Mouse (Mus musculus) CH12.LX (cell line): ENCODE data around the gene Mest. TPM values are rescaled to one million over a fixed set of nuclear protein-coding genes. Genes with fewer than 3 reads are reported as not detected.

ENCODE experiments used
- DNase-seq: peaks from one replicate; pipeline ENCODE4 v3.0.0-alpha.2; 2013; ENCODE audit errors: extremely low read depth
- H3K27ac ChIP-seq: 2 replicates; pipeline ENCODE4 v1.5.1; 2012; ENCODE audit warnings: low read depth, mild to moderate bottlenecking, control low read depth, moderate library complexity; ENCODE audit not compliant: insufficient read depth
- H3K27me3 ChIP-seq: replicated peaks from 2 replicates; pipeline ENCODE3; 2012; ENCODE audit warnings: inconsistent platforms
- H3K36me3 ChIP-seq, 2 experiments: replicated peaks in 1 of 2; 2 replicates each; pipeline versions ENCODE3 to v1.6.1; 2012; ENCODE audit warnings: inconsistent platforms in 1 of 2, low read length in 1 of 2, mild to moderate bottlenecking in 1 of 2, mixed read lengths in 1 of 2, moderate library complexity in 1 of 2; ENCODE audit not compliant: control insufficient read depth in 1 of 2, insufficient read depth in 1 of 2
- H3K4me1 ChIP-seq, 2 experiments: 2 replicates each; pipeline ENCODE4 v1.6.1; 2012; ENCODE audit warnings: inconsistent platforms in 1 of 2, moderate library complexity in 1 of 2; ENCODE audit not compliant: insufficient read depth in 2 of 2, control insufficient read depth in 1 of 2
- H3K4me2 ChIP-seq: 2 replicates; pipeline ENCODE4 v1.6.1; 2012; ENCODE audit warnings: low read depth, mild to moderate bottlenecking, control low read depth; ENCODE audit not compliant: poor library complexity, insufficient read depth, severe bottlenecking
- H3K4me3 ChIP-seq, 3 experiments: fragments of 150-350 bp in 1 of 3; sonication (generic) in 1 of 3; replicated peaks in 1 of 3; 2 replicates each; pipeline versions ENCODE3 to v1.5.1; 2011 to 2012; ENCODE audit warnings: low read depth in 2 of 3, low read length in 2 of 3, mild to moderate bottlenecking in 2 of 3, moderate library complexity in 2 of 3, control low read depth in 1 of 3, improper control_type of control experiment in 1 of 3, inconsistent platforms in 1 of 3, mixed read lengths in 1 of 3; ENCODE audit not compliant: poor library complexity in 1 of 3
- H3K79me2 ChIP-seq: replicated peaks from 2 replicates; pipeline ENCODE4 v1.6.1; 2012; ENCODE audit warnings: mild to moderate bottlenecking, moderate library complexity; ENCODE audit not compliant: control insufficient read depth, poor library complexity, insufficient read depth, severe bottlenecking; ENCODE audit errors: extremely low read depth
- H3K9ac ChIP-seq: 2 replicates; pipeline ENCODE4 v1.6.1; 2012; ENCODE audit warnings: low read depth, mild to moderate bottlenecking, control low read depth, moderate library complexity; ENCODE audit not compliant: insufficient read depth
- H3K9me3 ChIP-seq: replicated peaks from 2 replicates; pipeline ENCODE3; 2012; ENCODE audit warnings: low read length, inconsistent platforms, mixed read lengths
- BHLHE40 ChIP-seq: IDR thresholded peaks from 2 replicates; pipeline ENCODE4 v1.6.1; 2011; ENCODE audit warnings: mild to moderate bottlenecking, low read depth, low read length, improper control_type of control experiment
- CHD2 ChIP-seq: IDR thresholded peaks from 2 replicates; pipeline ENCODE4 v1.6.1; 2011; ENCODE audit warnings: low read length, improper control_type of control experiment
- CTCF ChIP-seq, 2 experiments: IDR thresholded peaks in 1 of 2; conservative IDR thresholded peaks in 1 of 2; 2 replicates each; pipeline ENCODE4 v1.5.1; 2011 to 2012; ENCODE audit warnings: low read depth in 2 of 2, low read length in 2 of 2, improper control_type of control experiment in 1 of 2, inconsistent platforms in 1 of 2, mild to moderate bottlenecking in 1 of 2, moderate library complexity in 1 of 2
- ETS1 ChIP-seq: conservative IDR thresholded peaks from 2 replicates; pipeline ENCODE4 v1.6.1; 2012; ENCODE audit warnings: low read depth, mild to moderate bottlenecking, inconsistent platforms, low read length, improper control_type of control experiment, moderate library complexity
- GABPA ChIP-seq: IDR thresholded peaks from 2 replicates; pipeline ENCODE4 v1.6.1; 2012; ENCODE audit warnings: low read depth, low read length, improper control_type of control experiment, inconsistent platforms; ENCODE audit not compliant: insufficient replicate concordance
- HCFC1 ChIP-seq: IDR thresholded peaks from 2 replicates; pipeline ENCODE4 v1.6.1; 2012; ENCODE audit warnings: low read depth, mild to moderate bottlenecking, inconsistent platforms, low read length, improper control_type of control experiment
- KAT2A ChIP-seq: IDR thresholded peaks from 2 replicates; pipeline ENCODE4 v1.6.1; 2012; ENCODE audit warnings: low read length, improper control_type of control experiment, inconsistent platforms; ENCODE audit not compliant: insufficient replicate concordance
- MAFK ChIP-seq: IDR thresholded peaks from 2 replicates; pipeline ENCODE4 v1.6.1; 2011; ENCODE audit warnings: low read length, improper control_type of control experiment; ENCODE audit not compliant: insufficient replicate concordance
- MAX ChIP-seq: IDR thresholded peaks from 2 replicates; pipeline ENCODE4 v1.6.1; 2011; ENCODE audit warnings: low read length, improper control_type of control experiment
- MAZ ChIP-seq: IDR thresholded peaks from 2 replicates; pipeline ENCODE4 v1.6.1; 2012; ENCODE audit warnings: low read depth, mild to moderate bottlenecking, inconsistent platforms, low read length, improper control_type of control experiment, moderate library complexity
- MEF2A ChIP-seq: IDR thresholded peaks from 2 replicates; pipeline ENCODE4 v1.6.1; 2014; ENCODE audit warnings: low read depth, mild to moderate bottlenecking, inconsistent platforms, low read length, improper control_type of control experiment, borderline replicate concordance
- MXI1 ChIP-seq: IDR thresholded peaks from 2 replicates; pipeline ENCODE4 v1.6.1; 2011; ENCODE audit warnings: mild to moderate bottlenecking, low read depth, low read length, improper control_type of control experiment
- NELFE ChIP-seq: IDR thresholded peaks from 2 replicates; pipeline ENCODE4 v1.6.1; 2011; ENCODE audit warnings: low read depth, low read length, improper control_type of control experiment
- PAX5 ChIP-seq: IDR thresholded peaks from 2 replicates; pipeline ENCODE4 v1.6.1; 2012; ENCODE audit warnings: low read length, inconsistent platforms, mixed read lengths
- POLR2A ChIP-seq: IDR thresholded peaks from 2 replicates; pipeline ENCODE4 v1.6.1; 2011; ENCODE audit warnings: low read depth, mild to moderate bottlenecking, improper control_type of control experiment, low read length
- POLR2AphosphoS2 ChIP-seq: IDR thresholded peaks from 2 replicates; pipeline ENCODE4 v1.6.1; 2011; ENCODE audit warnings: low read depth, low read length, improper control_type of control experiment
- RCOR1 ChIP-seq: conservative IDR thresholded peaks from 2 replicates; pipeline ENCODE4 v1.6.1; 2012; ENCODE audit warnings: low read depth, mild to moderate bottlenecking, inconsistent platforms, low read length, improper control_type of control experiment
- SMC3 ChIP-seq: IDR thresholded peaks from 2 replicates; pipeline ENCODE4 v1.6.1; 2011; ENCODE audit warnings: low read depth, low read length, improper control_type of control experiment
- UBTF ChIP-seq: IDR thresholded peaks from 2 replicates; pipeline ENCODE4 v1.6.1; 2012; ENCODE audit warnings: low read depth, mild to moderate bottlenecking, inconsistent platforms, low read length, improper control_type of control experiment, moderate library complexity
- USF1 ChIP-seq: IDR thresholded peaks from 2 replicates; pipeline ENCODE4 v1.6.1; 2014; ENCODE audit warnings: low read depth, mild to moderate bottlenecking, inconsistent platforms, low read length, improper control_type of control experiment
- USF2 ChIP-seq: conservative IDR thresholded peaks from 2 replicates; pipeline ENCODE4 v1.6.1; 2011; ENCODE audit warnings: low read depth, low read length, improper control_type of control experiment
- ZMIZ1 ChIP-seq: IDR thresholded peaks from 2 replicates; pipeline ENCODE4 v1.6.1; 2012; ENCODE audit warnings: low read depth, mild to moderate bottlenecking, inconsistent platforms, low read length, improper control_type of control experiment
- dilution Hi-C: fragments of 300-500 bp; cut with MboI; formaldehyde crosslinking; loops from 2 replicates; pipeline ENCODE4 v1.14.3; 2020; ENCODE audit warnings: low sequenced_read_pairs; ENCODE audit not compliant: extremely low pct_unique_long_range_greater_than_20kb, extremely low pct_ligation_motif_present
- in situ Hi-C: fragments of 300-500 bp; cut with MboI; formaldehyde crosslinking; loops from 3 replicates; pipeline ENCODE4 v1.14.3; 2019; ENCODE audit warnings: low sequenced_read_pairs, low pct_ligation_motif_present, low pct_unique_long_range_greater_than_20kb, mixed read lengths
- polyA plus RNA-seq: library from polyadenylated mRNA; unstranded; fragments of >175 nt; gene quantifications from 2 replicates; pipeline ENCODE4 v1.2.1, GENCODE M21; 2012; ENCODE audit warnings: low read depth; ENCODE audit not compliant: insufficient read length
- total RNA-seq, 2 experiments: library from RNA; depleted of rRNA; stranded (reverse); fragments of 300-350 nt in 1 of 2; fragments of >200 nt in 1 of 2; gene quantifications; 2 replicates each; pipeline ENCODE4 v1.2.3; 2012 to 2014

Mest gene
- total and polyA plus RNA-seq, 3 experiments: 0.13 TPM; not detected in 2

DNA sequence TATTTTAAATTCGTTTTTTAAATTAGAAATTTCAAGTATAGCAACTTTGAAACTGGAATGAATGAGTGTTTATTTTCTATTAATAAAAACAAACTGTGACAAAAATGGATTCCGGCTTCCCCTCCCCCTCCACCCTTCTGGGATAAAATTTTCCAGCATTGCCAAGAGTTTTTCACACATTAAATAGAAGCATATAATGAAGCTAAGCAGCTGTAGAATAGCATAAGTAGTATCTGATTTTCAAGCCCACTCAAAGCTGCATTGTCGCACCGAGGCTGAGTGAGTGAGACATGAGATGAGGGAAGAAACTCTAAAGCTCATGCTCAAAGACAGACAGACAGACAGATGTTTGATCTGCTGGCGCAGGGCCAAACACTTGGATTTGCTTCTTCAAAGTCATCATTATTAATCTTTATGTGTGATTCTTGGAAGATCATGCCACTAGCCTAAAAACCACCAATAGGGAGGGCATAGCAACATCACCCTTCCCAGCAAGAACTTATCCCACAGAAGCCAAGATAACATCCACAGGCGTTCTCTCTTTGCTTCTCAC is 25.1 kb downstream of the Mest start:
- H3K79me2 ChIP-seq: no peaks in the 10 kb centered on the region
- dilution Hi-C loops: no loop called here
- H3K9me3 ChIP-seq: no peaks in the 10 kb centered on the region
- in situ Hi-C loops: no loop called here
- H3K27ac ChIP-seq: no peak overlapping the region
- TF ChIP-seq USF1 (no peak), POLR2AphosphoS2 (no peak), PAX5 (no peak), MAZ (no peak), USF2 (no peak), RCOR1 (no peak), MEF2A (no peak)
- no peaks in the 10 kb centered on the region for H3K27me3 ChIP-seq
- no peaks in the 10 kb centered on the region; a peak in 1 of 4 replicates for H3K4me1 ChIP-seq
- no peak overlapping the region for H3K4me2 ChIP-seq
- H3K9ac ChIP-seq: no peak overlapping the region
- H3K36me3 ChIP-seq: peaks cover 6 to 47% of the 10 kb centered on the region in 2 experiments
- no peak for DNase-seq
- no peak overlapping the region for H3K4me3 ChIP-seq

DNA sequence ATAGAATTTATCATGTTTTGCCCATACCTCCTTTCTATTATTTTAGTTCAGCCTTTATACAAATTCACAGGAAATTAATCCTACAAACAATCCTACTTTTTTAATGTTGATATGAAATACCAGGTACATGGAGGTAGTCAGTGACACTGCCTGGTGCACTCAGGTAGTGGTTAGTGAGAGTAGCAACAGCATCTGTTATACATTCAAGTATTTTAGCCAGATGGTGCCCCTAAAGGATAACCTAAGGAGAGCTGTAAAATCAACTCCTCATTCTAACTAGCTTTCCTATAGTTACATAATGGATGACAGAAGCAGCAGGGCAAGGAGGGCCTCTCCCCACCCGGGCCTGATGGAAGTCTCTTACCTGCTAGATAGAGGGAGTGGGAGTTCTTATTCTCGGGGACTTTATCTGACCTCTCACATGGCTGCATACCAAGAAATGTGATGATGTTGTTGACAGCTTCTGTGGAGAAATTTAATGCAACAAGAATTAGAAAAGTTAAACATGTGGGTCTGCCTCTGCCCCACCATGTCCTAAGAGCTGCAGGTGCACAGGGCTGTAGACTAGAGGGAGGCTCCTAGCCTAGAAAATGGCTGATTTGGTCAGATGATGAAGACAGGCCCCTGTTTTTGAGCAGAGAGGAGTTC is 25.8 kb downstream of the Mest start:
- H3K27me3 ChIP-seq: no peaks in the 10 kb centered on the region
- no peaks in the 10 kb centered on the region; a peak in 1 of 4 replicates for H3K4me1 ChIP-seq
- dilution Hi-C loops (no loop called here), in situ Hi-C loops (no loop called here)
- H3K27ac ChIP-seq: no peak overlapping the region
- no peak overlapping the region for H3K4me3 ChIP-seq
- H3K9ac ChIP-seq: no peak overlapping the region
- DNase-seq: no peak
- H3K79me2 ChIP-seq: no peaks in the 10 kb centered on the region
- peaks cover 6 to 43% of the 10 kb centered on the region in 2 experiments for H3K36me3 ChIP-seq
- H3K4me2 ChIP-seq: no peak overlapping the region
- no peak for TF ChIP-seq MAFK
- TF ChIP-seq GABPA: no peak
- no peak for TF ChIP-seq CTCF (conservative IDR thresholded peaks at IDR 0.05 in 1 of 2, IDR thresholded peaks at IDR 0.05 in 1 of 2; ENCODE audit: low read depth in 2 of 2, low read length in 2 of 2)
- no peak for TF ChIP-seq ZMIZ1
- TF ChIP-seq KAT2A: no peak
- TF ChIP-seq HCFC1: no peak
- no peak for TF ChIP-seq ETS1
- TF ChIP-seq SMC3: no peak
- no peak for TF ChIP-seq CHD2
- TF ChIP-seq BHLHE40: no peak
- TF ChIP-seq USF1: no peak
- TF ChIP-seq PAX5: no peak
- no peak for TF ChIP-seq MXI1
- no peak for TF ChIP-seq MAZ
- TF ChIP-seq UBTF: no peak
- TF ChIP-seq MAX: no peak
- no peak for TF ChIP-seq MEF2A
- no peak for TF ChIP-seq NELFE
- TF ChIP-seq POLR2A: no peak
- H3K9me3 ChIP-seq: no peaks in the 10 kb centered on the region
